Mouse (Mus musculus) megakaryocyte, adult 5-6 weeks (primary cell): ENCODE data around the gene Zswim2. TPM values are rescaled to one million over a fixed set of nuclear protein-coding genes. Genes with fewer than 3 reads are reported as not detected.
A peak's percentile ranks its signal among the peaks of the same experiment; 100 is the strongest.
"Not testable (repeated sequence)": the region's sequence is repeated elsewhere in the genome, so short reads cannot be mapped to it uniquely, and the experiment has no call there.

Experiments
- ATAC-seq: 2 replicates; pipeline ENCODE4 v1.8.0; 2016; ENCODE audit warnings: mild to moderate bottlenecking, inconsistent platforms; ENCODE audit not compliant: poor library complexity, severe bottlenecking
- total RNA-seq, 2 experiments: library from RNA; stranded (forward) in 1 of 2; stranded (reverse) in 1 of 2; fragments of 153-499, 151-499 nt in 1 of 2; fragments of 221-1000, 200-1000 nt in 1 of 2; gene quantifications; 2 replicates each; pipeline versions ENCODE4 v1.2.3 to v1.2.4; 2015 to 2017

Zswim2 gene
- not detected in 2 replicates for total RNA-seq (2015)
- total RNA-seq (2017), result not detected in 2 replicates

DNA sequence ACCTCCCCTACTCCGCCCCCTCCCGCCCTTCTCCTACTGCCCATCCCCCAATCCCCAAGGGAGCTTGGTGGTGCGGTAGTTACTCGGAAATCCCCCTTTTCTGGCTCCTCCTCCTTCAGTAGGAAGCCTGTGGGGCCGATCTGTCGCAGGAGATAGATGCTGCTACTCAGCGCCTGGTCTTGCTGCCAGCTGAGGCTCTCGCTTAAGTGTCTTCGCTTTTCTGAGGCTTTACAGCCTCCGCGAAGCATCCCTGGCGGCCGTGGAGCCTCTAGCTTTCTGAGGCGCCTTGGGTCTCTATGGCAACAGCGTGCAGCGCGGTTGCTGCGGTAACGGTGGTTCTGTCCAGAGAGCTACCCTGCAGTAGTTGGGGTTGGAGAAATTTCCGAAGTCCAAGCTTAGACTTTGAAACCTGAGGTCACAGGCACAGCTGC is at the start of gene Zswim2:
Zswim2 (minus strand) TSS at position 298 of the 431 bp plus-strand sequence.
- peak; percentile 81 for ATAC-seq

- ATAC-seq, result not testable (repeated sequence)
These were observed 49.2 kb upstream of the Zswim2 start, which contains the start of gene Gm13691 for GRCm38 (mm10) chr2:83990253-83990652. TSS of gene Gm13691 (plus strand) at chr2:83990553.

- not testable (repeated sequence) for ATAC-seq
These were observed 43.4 kb upstream of the Zswim2 start, which contains the start of gene Gm13697 for GRCm38 (mm10) chr2:83984443-83984842. TSS of gene Gm13697 (plus strand) at chr2:83984743.

GRCm38 (mm10) chr2:83978633-83979032 is 37.6 kb upstream of the Zswim2 start, which contains the start of gene Gm13694:
TSS of gene Gm13694 (plus strand) at chr2:83978933.
- ATAC-seq, result not testable (repeated sequence)

GRCm38 (mm10) chr2:83972823-83973222 is 31.8 kb upstream of the Zswim2 start, which contains the start of gene Gm13696:
TSS of gene Gm13696 (plus strand) at chr2:83973123.
- ATAC-seq, result not testable (repeated sequence)

- ATAC-seq, result not testable (repeated sequence)
These were observed 26.0 kb upstream of the Zswim2 start, which contains the start of gene Gm13695 for GRCm38 (mm10) chr2:83967013-83967412. TSS of gene Gm13695 (plus strand) at chr2:83967313.

- ATAC-seq, result not testable (repeated sequence)
These were observed 20.2 kb upstream of the Zswim2 start, which contains the start of gene Gm13693 for GRCm38 (mm10) chr2:83961203-83961602. TSS of gene Gm13693 (plus strand) at chr2:83961503.

GRCm38 (mm10) chr2:83955393-83955792 is 14.4 kb upstream of the Zswim2 start, which contains the start of gene Gm13698:
TSS of gene Gm13698 (plus strand) at chr2:83955693.
- not testable (repeated sequence) for ATAC-seq

DNA sequence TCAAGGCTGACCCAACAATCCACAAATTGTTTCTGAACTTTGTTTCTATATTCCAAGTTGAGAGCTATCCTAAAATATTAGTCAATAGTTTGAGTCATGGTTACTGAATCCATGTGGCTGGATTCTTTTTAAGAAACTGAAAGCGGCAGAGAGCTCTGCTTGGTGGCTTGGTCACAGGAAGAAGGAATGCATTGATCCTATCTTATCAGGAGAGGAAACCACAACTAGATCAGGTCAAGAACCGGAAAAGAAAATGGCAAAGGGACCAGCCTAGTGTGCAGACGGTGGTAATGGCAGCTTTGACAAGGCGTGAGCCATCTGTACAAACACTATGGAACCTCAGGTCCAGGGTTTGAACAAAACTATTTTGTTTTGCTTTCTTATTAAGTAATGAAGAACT is 764 bp upstream of the Zswim2 start:
- ATAC-seq, result no peak

DNA sequence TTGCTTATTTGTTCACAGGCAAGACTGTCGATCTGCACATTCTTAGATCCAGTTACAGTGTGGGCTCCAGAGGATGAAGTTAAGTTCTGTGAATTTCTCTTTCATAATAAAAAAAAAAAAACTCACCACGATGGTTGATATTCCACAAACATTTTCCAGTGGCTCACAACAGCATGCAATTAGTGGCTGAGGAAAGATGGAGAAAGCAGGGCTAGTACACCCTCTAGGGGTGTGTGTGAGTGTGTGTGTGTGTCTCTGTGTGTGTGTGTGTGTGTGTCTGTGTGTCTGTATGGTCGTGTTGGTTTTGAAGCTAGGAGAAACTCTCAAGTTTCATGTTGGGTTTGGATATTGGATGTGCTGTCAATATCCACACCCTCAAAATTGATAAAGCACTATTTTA is 350 bp upstream of the Zswim2 start:
- no peak for ATAC-seq

DNA sequence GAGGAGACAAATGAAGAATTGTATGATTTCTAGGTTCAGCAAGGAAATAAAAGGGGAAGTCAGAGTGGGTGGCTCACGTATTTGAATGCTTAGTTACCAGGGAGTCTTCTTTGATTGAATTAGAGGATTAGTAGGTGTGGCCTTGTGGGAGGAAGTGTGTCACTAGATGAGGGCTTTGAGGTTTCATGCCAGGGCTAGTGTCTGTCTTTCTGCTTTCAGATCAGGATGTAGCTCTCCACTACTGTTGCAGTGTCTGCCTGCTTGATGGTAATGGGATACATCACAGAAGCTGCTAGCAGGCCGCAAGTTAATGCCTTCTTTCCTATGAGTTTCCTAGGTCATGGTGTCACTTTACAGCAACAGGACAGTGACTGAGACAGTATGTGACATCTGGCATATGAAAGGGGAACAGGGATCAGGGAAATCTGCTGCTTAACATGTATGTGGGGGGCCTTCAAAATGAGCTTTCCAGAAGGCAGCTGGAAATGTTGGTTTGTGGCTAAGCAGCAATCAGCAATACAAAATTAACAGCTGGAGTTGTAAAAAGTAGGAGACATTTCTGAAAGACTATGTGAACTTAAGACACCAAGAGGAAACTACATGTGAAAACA is 11.4 kb downstream of the Zswim2 start:
- ATAC-seq, result peak; percentile 99

DNA sequence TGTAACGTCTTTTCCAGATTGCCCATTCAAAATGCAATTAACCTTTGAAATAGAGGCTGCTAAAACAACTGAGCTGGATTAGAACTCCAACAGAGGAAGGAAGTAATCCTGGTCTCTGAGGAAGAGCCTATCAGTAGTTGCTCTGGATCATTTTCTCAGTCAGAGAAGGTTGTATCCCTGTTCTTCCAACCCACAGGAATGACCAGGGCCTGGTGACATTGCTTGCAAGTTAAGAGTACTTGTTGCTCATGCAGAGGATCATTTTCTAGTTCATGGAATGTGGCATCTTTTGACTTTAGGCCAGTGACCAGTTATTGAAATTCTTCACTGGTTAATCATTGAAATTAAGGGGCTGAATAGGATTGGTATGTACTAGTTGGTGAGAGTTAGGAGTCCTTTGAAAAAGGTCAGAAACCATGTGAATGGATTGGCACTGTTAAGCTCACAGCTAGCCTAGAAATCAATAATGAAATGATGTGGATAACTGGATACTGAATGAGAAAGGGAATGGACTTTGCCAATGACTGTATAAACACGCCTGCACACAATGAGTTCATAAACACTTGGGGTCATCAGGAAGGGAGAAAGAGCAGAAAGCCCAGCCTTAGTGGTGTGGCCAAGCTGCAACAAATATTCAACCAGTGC is 39.0 kb downstream of the Zswim2 start:
- no peak for ATAC-seq

- ATAC-seq, result no peak
These were observed 47.3 kb downstream of the Zswim2 start for GRCm38 (mm10) chr2:83893701-83894100.

GRCm38 (mm10) chr2:83883850-83884420 is 57.1 kb downstream of the Zswim2 start:
- no peak for ATAC-seq

Other genes with a start within 250 kb of the Zswim2 start
- gene Itgav, start 216.8 kb downstream of the Zswim2 start, total RNA-seq (2015), result 36.2 and 37.9 TPM in 2 replicates
- gene Itgav, start 216.8 kb downstream of the Zswim2 start, total RNA-seq (2017), result 23.8 and 51.5 TPM in 2 replicates
- gene Fam171b, start 128.6 kb downstream of the Zswim2 start, total RNA-seq (2015), result 0.11 and 0.14 TPM in 2 replicates
- gene Fam171b, start 128.6 kb downstream of the Zswim2 start, total RNA-seq (2017), result not detected in 2 replicates
- gene Gm13698, start 14.5 kb upstream of the Zswim2 start, total RNA-seq (2015), result not detected in 2 replicates
- gene Gm13698, start 14.5 kb upstream of the Zswim2 start, total RNA-seq (2017), result not detected in 2 replicates
- not detected in 2 replicates for gene Gm13693, start 20.3 kb upstream of the Zswim2 start, total RNA-seq (2015)
- gene Gm13693, start 20.3 kb upstream of the Zswim2 start, total RNA-seq (2017), result not detected in 2 replicates
- not detected in 2 replicates for gene Gm13695, start 26.1 kb upstream of the Zswim2 start, total RNA-seq (2015)
- not detected in 2 replicates for gene Gm13695, start 26.1 kb upstream of the Zswim2 start, total RNA-seq (2017)
- not detected in 2 replicates for gene Gm13696, start 31.9 kb upstream of the Zswim2 start, total RNA-seq (2015)
- gene Gm13696, start 31.9 kb upstream of the Zswim2 start, total RNA-seq (2017), result not detected in 2 replicates
- gene Gm13694, start 37.7 kb upstream of the Zswim2 start, total RNA-seq (2015), result not detected in 2 replicates
- not detected in 2 replicates for gene Gm13694, start 37.7 kb upstream of the Zswim2 start, total RNA-seq (2017)
- gene Gm13697, start 43.5 kb upstream of the Zswim2 start, total RNA-seq (2015), result not detected in 2 replicates
- not detected in 2 replicates for gene Gm13697, start 43.5 kb upstream of the Zswim2 start, total RNA-seq (2017)
- gene Gm13691, start 49.3 kb upstream of the Zswim2 start, total RNA-seq (2015), result not detected in 2 replicates
- gene Gm13691, start 49.3 kb upstream of the Zswim2 start, total RNA-seq (2017), result not detected in 2 replicates